Mouse (Mus musculus) forebrain, embryonic 15.5 days (tissue): ENCODE data around the gene Gm21788. TPM values are rescaled to one million over a fixed set of nuclear protein-coding genes. Genes with fewer than 3 reads are reported as not detected.
"Not testable (repeated sequence)": the region's sequence is repeated elsewhere in the genome, so short reads cannot be mapped to it uniquely, and the experiment has no call there.

ENCODE experiments used
- ATAC-seq: fragments of 200-750 bp; cut with Nextera tagmentation; replicated peaks from 2 replicates; pipeline ENCODE4 v1.8.0; 2017; ENCODE audit warnings: mild to moderate bottlenecking, moderate TSS enrichment, moderate library complexity
- H3K27ac ChIP-seq: fragments of 300-500 bp; sonication (generic); replicated peaks from 2 replicates; pipeline ENCODE4 v1.5.1; 2015; ENCODE audit warnings: mild to moderate bottlenecking, inconsistent platforms
- H3K27me3 ChIP-seq: fragments of 300-500 bp; sonication (generic); 2 replicates; pipeline ENCODE4 v1.6.1; 2015; ENCODE audit warnings: inconsistent platforms
- H3K36me3 ChIP-seq: fragments of 300-500 bp; sonication (generic); 2 replicates; pipeline ENCODE4 v1.6.1; 2015; ENCODE audit warnings: mild to moderate bottlenecking, inconsistent platforms
- H3K4me1 ChIP-seq: fragments of 300-500 bp; sonication (generic); 2 replicates; pipeline ENCODE4 v1.6.1; 2015; ENCODE audit warnings: inconsistent platforms
- H3K4me2 ChIP-seq: fragments of 300-500 bp; sonication (generic); replicated peaks from 2 replicates; pipeline ENCODE4 v1.6.1; 2015; ENCODE audit warnings: mild to moderate bottlenecking, inconsistent platforms
- H3K4me3 ChIP-seq: fragments of 300-500 bp; sonication (generic); 2 replicates; pipeline ENCODE4 v1.5.1; 2015; ENCODE audit warnings: mild to moderate bottlenecking, inconsistent platforms
- H3K9ac ChIP-seq: fragments of 300-500 bp; sonication (generic); replicated peaks from 2 replicates; pipeline ENCODE4 v1.6.1; 2015; ENCODE audit warnings: mild to moderate bottlenecking, inconsistent platforms
- H3K9me3 ChIP-seq: fragments of 300-500 bp; sonication (generic); 2 replicates; pipeline ENCODE4 v1.6.1; 2016; ENCODE audit warnings: inconsistent platforms
- WGBS: fragments of 180-500 bp; shearing (Covaris S2); methylation state at CpG from one replicate; pipeline ENCODE4 v1.1.7; 2015; ENCODE audit warnings: mixed read lengths; 5-methylcytosine and 5-hydroxymethylcytosine counted together
- polyA plus RNA-seq: library from polyadenylated mRNA; unstranded; fragments of >200 nt; fragmentation: Nextera tagmentation; extraction: Ambion mirVana; gene quantifications from 2 replicates; pipeline ENCODE4 v1.2.1, GENCODE M21; 2015

Gm21788 gene
- not detected in 2 replicates for polyA plus RNA-seq

DNA sequence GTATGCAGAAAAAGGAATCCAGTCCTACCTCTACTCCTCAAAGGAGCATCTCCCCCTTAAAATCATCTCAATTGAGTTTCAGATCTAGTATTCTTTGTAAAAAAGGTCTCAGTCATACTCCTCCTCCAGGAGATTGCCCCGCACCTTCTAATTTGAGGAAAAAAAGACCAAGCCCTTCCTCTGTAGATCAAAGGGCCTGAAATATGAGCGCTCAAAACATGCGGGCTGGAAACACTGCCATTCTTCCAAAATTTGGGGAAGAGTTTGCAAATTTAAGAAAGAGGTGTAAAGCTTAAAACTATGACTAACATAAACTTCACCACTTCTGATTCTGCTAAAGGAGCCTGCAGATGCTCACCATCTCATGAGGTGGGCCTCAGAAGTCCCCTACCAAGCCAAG lies at the start of gene Gm21788:
TSS of gene Gm21788 (plus strand) at position 301 of the 400 bp plus-strand sequence.
- H3K36me3 ChIP-seq, H3K4me1 ChIP-seq, H3K4me2 ChIP-seq, H3K9me3 ChIP-seq, H3K27me3 ChIP-seq, H3K4me3 ChIP-seq, ATAC-seq, H3K27ac ChIP-seq, H3K9ac ChIP-seq: not testable (repeated sequence)
- WGBS = no CpG with 5 or more reads among the region's 3 CpGs

Other genes starting within 250 kb of the Gm21788 start
- gene Gm21244, start 235.7 kb upstream of the Gm21788 start, polyA plus RNA-seq = not detected in 2 replicates
- gene Gm28998, start 151.2 kb upstream of the Gm21788 start, polyA plus RNA-seq = not detected in 2 replicates
- gene Gm20826, start 233.5 kb downstream of the Gm21788 start, polyA plus RNA-seq = 0.04 TPM in 1 of 2 replicates, not detected in the other